Mouse (Mus musculus): ENCODE results near the gene Sult1d1. TPM values are rescaled to one million over a fixed set of nuclear protein-coding genes. Genes with fewer than 3 reads are reported as not detected.

The Sult1d1 gene
- total RNA-seq, 2 experiments from 2014 or later: not detected

- intact Hi-C loops (cut with DNase I): no loop called here
- peak in 1 of 2 experiments; percentile 7 for DNase-seq (ENCODE audit: low spot score in 2 of 2)
Measured at GRCm38 (mm10) chr5:87505776-87506458, 62.9 kb downstream of the Sult1d1 start.

Small RNAs within 50 kb of the gene (microRNA-seq; reads per million reads assigned to microRNA genes)
- 0 reads per million in 2 experiments for gene Mir3969

Other genes starting within 250 kb of the Sult1d1 start
- not detected for gene Ugt2a3, start 231.8 kb downstream of the Sult1d1 start, total RNA-seq (2021)
- gene Ugt2b38, start 144.8 kb downstream of the Sult1d1 start, total RNA-seq (2021): not detected
- not detected for gene Ugt2a2, start 86.8 kb downstream of the Sult1d1 start, total RNA-seq (2021)
- not detected for gene Gm43638, start 82.2 kb downstream of the Sult1d1 start, total RNA-seq (2021)
- not detected for gene Ugt2a1, start 78.2 kb downstream of the Sult1d1 start, total RNA-seq (2021)
- gene Sult1b1, start 30.8 kb downstream of the Sult1d1 start, total RNA-seq (2021): not detected
- not detected for gene Sult1e1, start 22.6 kb upstream of the Sult1d1 start, total RNA-seq (2021)
- not detected for gene Csn1s1, start 97.2 kb upstream of the Sult1d1 start, total RNA-seq (2021)
- not detected for gene Csn2, start 130.6 kb upstream of the Sult1d1 start, total RNA-seq (2021)
- not detected for gene Csn1s2a, start 205.5 kb upstream of the Sult1d1 start, total RNA-seq (2021)
- gene Csn1s2b, start 239.1 kb upstream of the Sult1d1 start, total RNA-seq (2021): not detected

Measured in left cerebral cortex, postnatal 25 days (tissue).